Mouse (Mus musculus) layer of hippocampus, adult 6 months (tissue): ENCODE data around the gene Gp6. TPM values are rescaled to one million over a fixed set of nuclear protein-coding genes. Genes with fewer than 3 reads are reported as not detected.

ENCODE experiments used
- long read RNA-seq, 2 experiments: library from polyadenylated mRNA; unstranded; transcript quantifications; one replicate each; pipeline ENCODE4 v2.0.0; 2019 to 2020
- microRNA-seq: library from miRNA; unstranded; fragments of <30 nt; microRNA quantifications from one replicate; pipeline ENCODE4 v1.2.0, GENCODE M21; 2020
- polyA plus RNA-seq: library from polyadenylated mRNA; unstranded; fragments of <200 nt; fragmentation: Nextera tagmentation; gene quantifications from 2 replicates; pipeline ENCODE4 v1.2.3, GENCODE M21; 2021

The Gp6 gene
- polyA plus RNA-seq = not detected in 2 replicates
- long read RNA-seq, experiment 1 = 0 reads
- long read RNA-seq, experiment 2 = 0 reads

GRCm38 (mm10) chr7:4397730-4398129 lies at the start of gene Gp6:
TSS of gene Gp6 (minus strand) at chr7:4397744.

GRCm38 (mm10) chr7:4445216-4445791 lies 47.8 kb upstream of the Gp6 start, which contains the start of gene Rdh13:
TSS of gene Rdh13 (minus strand) at chr7:4445649.

GRCm38 (mm10) chr7:4337509-4337908 lies 60.0 kb downstream of the Gp6 start, which contains the start of gene Ncr1:
TSS of gene Ncr1 (plus strand) at chr7:4337724.

Small RNA genes lying within 50 kb of the gene (microRNA-seq; reads per million reads assigned to microRNA genes)
- not detected for gene Gm24605
- gene Gm24752 = not detected
- not detected for gene Gm25349

Other genes with a start within 250 kb of the Gp6 start
- gene Leng9, start 247.4 kb downstream of the Gp6 start, polyA plus RNA-seq = 5.2 and 5.8 TPM in 2 replicates
- 2.6 and 3.2 TPM in 2 replicates for gene Cdc42ep5, start 232.9 kb downstream of the Gp6 start, polyA plus RNA-seq
- 0.29 and 0.35 TPM in 2 replicates for gene Lilra5, start 160.0 kb downstream of the Gp6 start, polyA plus RNA-seq
- gene Ncr1, start 60.0 kb downstream of the Gp6 start, polyA plus RNA-seq = not detected in 2 replicates
- 24.6 and 35.6 TPM in 2 replicates for gene Rdh13, start 47.9 kb upstream of the Gp6 start, polyA plus RNA-seq
- gene Eps8l1, start 62.9 kb upstream of the Gp6 start, polyA plus RNA-seq = 3.0 and 3.6 TPM in 2 replicates
- gene Ppp1r12c, start 103.9 kb upstream of the Gp6 start, polyA plus RNA-seq = 18.6 and 18.7 TPM in 2 replicates
- 3.2 and 3.3 TPM in 2 replicates for gene Tnnt1, start 118.6 kb upstream of the Gp6 start, polyA plus RNA-seq
- 0.31 TPM in 1 of 2 replicates, not detected in the other for gene Tnni3, start 126.5 kb upstream of the Gp6 start, polyA plus RNA-seq
- gene Dnaaf3, start 134.7 kb upstream of the Gp6 start, polyA plus RNA-seq = 0.36 and 0.69 TPM in 2 replicates
- 292 and 326 TPM in 2 replicates for gene Syt5, start 149.8 kb upstream of the Gp6 start, polyA plus RNA-seq
- gene Ptprh, start 206.3 kb upstream of the Gp6 start, polyA plus RNA-seq = 0.05 and 0.08 TPM in 2 replicates
- 0.38 TPM in 1 of 2 replicates, not detected in the other for gene Tmem86b, start 233.7 kb upstream of the Gp6 start, polyA plus RNA-seq